Mouse (Mus musculus) testis, adult 2 months (tissue): ENCODE data around the gene Hic1.

Experiments
- CTCF ChIP-seq: fragments of 200-500 bp; IDR thresholded peaks from 2 replicates; pipeline ENCODE4 v1.5.1; 2012; ENCODE audit warnings: low read depth, mild to moderate bottlenecking, inconsistent platforms, low read length, moderate library complexity; ENCODE audit not compliant: control insufficient read depth, insufficient read depth, insufficient replicate concordance
- POLR2A ChIP-seq: fragments of 200-500 bp; IDR thresholded peaks from 2 replicates; pipeline ENCODE4 v1.6.1; 2012; ENCODE audit warnings: low read depth, mild to moderate bottlenecking, inconsistent platforms, low read length, moderate library complexity; ENCODE audit not compliant: control insufficient read depth

DNA sequence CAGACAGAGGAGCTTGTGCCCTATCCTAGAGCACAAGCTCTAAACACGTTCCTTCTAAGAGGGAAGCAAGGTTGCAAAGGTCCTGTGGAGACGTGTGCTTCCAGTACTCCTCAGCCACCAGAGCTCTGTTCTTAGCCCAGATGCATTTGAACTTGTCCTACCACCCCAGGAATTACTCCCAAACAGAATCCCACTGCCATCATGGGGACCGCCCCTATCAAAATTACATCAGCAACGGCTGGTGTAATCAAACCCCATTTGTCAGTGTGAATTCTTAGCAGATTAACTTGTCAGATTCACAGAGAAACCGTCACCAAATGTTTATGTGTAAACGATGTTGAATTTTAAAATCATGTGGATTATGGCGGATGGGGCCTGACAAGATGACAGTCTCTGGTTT, 8.4 kb downstream of the Hic1 start:
- TF ChIP-seq CTCF (no peak), POLR2A (no peak)
